Mouse (Mus musculus) cerebellum, postnatal 10 days (tissue): ENCODE measurements around the gene Itpr2.

ENCODE experiments used
- DNase-seq, 2 experiments: peaks; one replicate each; pipeline ENCODE4 v3.0.0; 2021; ENCODE audit warnings: mixed read lengths in 2 of 2

The Itpr2 gene

GRCm38 (mm10) chr6:146081578-146081977 is 420.4 kb downstream of the Itpr2 start:
- DNase-seq: no peak

GRCm38 (mm10) chr6:146080546-146081512 is 421.2 kb downstream of the Itpr2 start:
- no peak for DNase-seq

- no peak for DNase-seq
Observed at GRCm38 (mm10) chr6:146079734-146080443, 422.1 kb downstream of the Itpr2 start.

DNA sequence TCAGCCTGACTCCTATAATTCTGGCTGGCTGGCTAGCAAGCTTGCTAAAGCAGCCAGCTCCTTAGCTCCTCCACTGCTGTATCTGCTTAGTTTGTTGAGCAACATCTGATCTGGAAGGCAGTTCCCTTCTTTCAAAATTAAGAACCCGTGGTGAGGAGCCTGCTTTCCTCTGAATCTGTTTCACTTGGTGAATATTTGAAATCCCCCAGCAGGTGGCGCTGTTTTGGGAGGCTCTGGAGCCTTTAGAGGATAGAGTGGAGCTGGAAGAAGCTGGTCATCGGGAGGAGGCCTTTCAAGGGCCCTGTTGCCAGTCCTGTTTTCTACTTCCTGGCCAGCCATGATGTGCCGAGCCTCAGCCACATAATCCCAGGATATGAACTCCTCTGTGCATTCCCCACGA is 422.8 kb downstream of the Itpr2 start:
- peak; percentile 88 to 93 for DNase-seq

DNA sequence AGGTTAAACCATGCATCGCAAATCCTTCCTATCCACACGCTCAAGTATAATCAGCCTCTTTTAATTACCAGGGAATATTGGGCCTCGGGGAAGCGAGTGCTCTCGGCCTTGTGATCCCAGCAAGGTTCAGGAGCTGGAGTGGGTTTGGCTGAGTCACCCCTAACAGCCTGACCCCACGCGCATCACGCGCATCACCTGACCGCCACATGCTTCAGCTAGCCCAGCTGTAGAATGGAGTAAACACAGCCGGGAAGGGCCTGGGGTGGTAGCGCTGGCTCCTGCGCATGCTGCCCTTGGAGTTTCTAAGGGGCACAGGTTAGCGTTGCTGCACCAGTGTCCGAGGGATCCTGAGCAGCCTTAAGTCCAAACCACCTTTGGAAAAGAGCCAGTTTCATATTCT is 423.9 kb downstream of the Itpr2 start:
- DNase-seq: no peak

DNA sequence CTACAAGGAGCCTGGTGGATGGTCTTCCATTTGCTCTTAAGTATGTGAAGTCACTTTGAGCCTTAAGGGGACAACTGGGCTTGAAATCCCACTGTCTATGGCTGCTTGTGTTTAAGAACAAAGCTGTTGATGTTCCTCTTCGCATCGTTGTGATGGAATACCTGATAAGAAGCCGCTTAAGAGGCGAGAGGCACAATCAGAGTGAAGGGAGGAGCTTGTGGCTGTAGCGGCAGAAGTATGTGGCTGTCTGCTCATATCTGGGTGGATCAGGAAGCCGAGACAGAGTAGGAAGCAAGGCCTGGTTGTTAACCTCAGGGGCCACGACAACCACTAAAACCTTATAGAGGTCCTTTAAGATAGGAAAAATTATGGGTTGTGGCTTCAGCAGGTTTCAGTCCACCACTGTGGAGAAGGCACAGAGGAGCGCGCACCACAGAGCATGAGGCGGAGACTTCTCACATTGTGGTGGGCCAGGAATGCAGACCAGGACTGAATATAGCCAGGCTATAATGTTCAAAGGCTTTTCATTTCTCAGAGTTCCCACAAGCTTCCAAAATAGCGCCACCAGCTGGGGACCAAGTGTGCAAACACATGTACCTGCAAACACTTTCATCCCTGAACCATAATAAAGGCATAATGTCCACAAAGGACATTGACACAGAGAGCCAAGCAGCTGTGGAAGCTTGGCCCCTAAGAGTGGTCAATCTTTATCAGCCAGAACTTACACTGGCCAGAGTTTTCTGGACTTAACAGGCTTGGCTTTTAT is 424.7 kb downstream of the Itpr2 start:
- peak; percentile 41 to 44 for DNase-seq

GRCm38 (mm10) chr6:146072842-146073241 is 429.2 kb downstream of the Itpr2 start:
- no peak for DNase-seq

DNA sequence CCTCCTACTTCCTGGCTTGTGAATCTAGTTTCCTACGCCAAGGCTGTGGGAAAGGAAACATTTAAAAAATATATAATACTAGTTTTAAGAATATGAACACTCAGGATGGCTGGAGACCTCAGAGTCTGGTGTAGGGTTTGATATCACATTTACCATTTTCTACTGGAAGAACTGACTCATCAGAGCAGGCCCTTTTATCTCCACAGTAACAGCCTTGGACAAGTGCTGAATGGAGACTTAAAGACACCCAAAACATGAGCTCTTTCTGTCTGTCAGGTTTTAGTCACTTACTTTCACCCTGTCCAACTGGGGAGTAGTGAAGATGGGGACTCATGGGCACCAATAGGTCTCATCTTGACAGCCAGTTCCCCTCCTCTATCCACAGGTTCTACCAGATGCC is 430.1 kb downstream of the Itpr2 start:
- DNase-seq: no peak
